Comparison of ENCODE assay signal across 23 mouse cellular contexts in the genomic region with DNA sequence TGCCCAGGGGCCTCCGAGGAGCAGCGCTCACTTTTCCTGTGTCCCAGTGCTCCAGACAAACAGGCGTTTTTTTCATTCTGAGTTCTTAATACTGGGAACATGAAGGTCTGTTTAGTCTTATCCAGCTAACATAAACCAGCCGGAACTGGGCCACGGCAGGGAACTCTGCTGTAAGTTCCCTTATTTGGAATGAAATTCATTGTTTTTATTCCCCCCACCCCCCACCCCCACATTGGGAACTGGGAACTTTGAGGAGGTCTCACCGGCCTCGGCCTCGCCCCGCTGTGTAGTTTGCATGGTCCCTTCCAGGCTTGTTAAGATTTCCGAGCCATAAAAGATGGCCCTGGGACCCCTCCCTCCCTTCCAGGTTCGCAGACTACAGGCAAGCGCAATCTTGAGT. TPM values are rescaled to one million over a fixed set of nuclear protein-coding genes. Genes with fewer than 3 reads are reported as not detected.
DNase-seq lines count a peak whose midpoint lies in the region; ATAC-seq and TF ChIP-seq lines count a peak whose summit lies in the region.
"Had no signal": no experiment of that assay in that cellular context is flagged by ENCODE, and none has a peak within 500 bp of the region (broad histone marks: within the 10 kb centered on the region; RNA-seq: fewer than 3 reads in every experiment).

No protein-coding gene starts in this region.

- WGBS in heart, embryonic 12.5 days = 49% methylated on average over 12 of the region's 12 CpGs
- 68% methylated on average over 12 of the region's 12 CpGs for WGBS in heart, adult 2 months
- 39% methylated on average over 12 of the region's 12 CpGs for WGBS in lung, embryonic 15.5 days
- WGBS in embryonic facial prominence, embryonic 13.5 days = 29% methylated on average over 12 of the region's 12 CpGs
- WGBS in stomach, embryonic 15.5 days = 28% methylated on average over 12 of the region's 12 CpGs
- 77% methylated on average over 12 of the region's 12 CpGs for WGBS in forebrain, embryonic 15.5 days

- no peaks in the 10 kb centered on the region for H3K36me3 ChIP-seq in heart, embryonic 12.5 days
- no peaks in the 10 kb centered on the region for H3K36me3 ChIP-seq in heart, adult 2 months (ENCODE audit: control insufficient read depth, insufficient read depth, low read length)
- no peaks in the 10 kb centered on the region for H3K36me3 ChIP-seq in lung, embryonic 15.5 days
- H3K36me3 ChIP-seq in embryonic facial prominence, embryonic 13.5 days = no peaks in the 10 kb centered on the region
- no peaks in the 10 kb centered on the region for H3K36me3 ChIP-seq in stomach, embryonic 15.5 days
- H3K36me3 ChIP-seq in forebrain, embryonic 15.5 days = no peaks in the 10 kb centered on the region
- H3K36me3 ChIP-seq: embryonic facial prominence, embryonic 15.5 days had no signal

- no peak overlapping the region for H3K4me2 ChIP-seq in heart, embryonic 12.5 days
- H3K4me2 ChIP-seq in lung, embryonic 15.5 days = no peak overlapping the region
- peak overlapping the region; percentile 22; the same call in 1 of the 2 replicates for H3K4me2 ChIP-seq in embryonic facial prominence, embryonic 13.5 days
- peak overlapping the region; percentile 38; the same call in 1 of the 2 replicates for H3K4me2 ChIP-seq in stomach, embryonic 15.5 days
- no peak overlapping the region for H3K4me2 ChIP-seq in forebrain, embryonic 15.5 days (replicated peaks)
- H3K4me2 ChIP-seq: embryonic facial prominence, embryonic 15.5 days; liver, embryonic 11.5 days had no signal

- no peak for TF ChIP-seq EP300 in heart, adult 2 months (IDR thresholded peaks at IDR 0.05; ENCODE audit: insufficient read depth, low read depth, low read length)

- H3K27me3 ChIP-seq in heart, embryonic 12.5 days (replicated peaks) = 0 out of 2 replicates have a peak, but pooled peaks cover 3% of the 10 kb centered on the region
- H3K27me3 ChIP-seq in heart, adult 2 months (ENCODE audit: control insufficient read depth, insufficient read depth, low read length) = no peaks in the 10 kb centered on the region
- no peaks in the 10 kb centered on the region for H3K27me3 ChIP-seq in lung, embryonic 15.5 days
- H3K27me3 ChIP-seq in embryonic facial prominence, embryonic 13.5 days = no peaks in the 10 kb centered on the region
- no peaks in the 10 kb centered on the region for H3K27me3 ChIP-seq in stomach, embryonic 15.5 days (replicated peaks)
- H3K27me3 ChIP-seq in forebrain, embryonic 15.5 days = no peaks in the 10 kb centered on the region
- H3K27me3 ChIP-seq: embryonic facial prominence, embryonic 15.5 days had no signal

- no peak for DNase-seq in heart, adult 2 months
- DNase-seq in lung, postnatal 25 days (ENCODE audit: low spot score) = no peak
- no peak for DNase-seq in frontal cortex, postnatal 25 days (ENCODE audit: low spot score in 2 of 2)
- DNase-seq: adrenal gland, postnatal 14 days; cerebellum, postnatal 14 days; gastrocnemius, postnatal 14 days; lung, postnatal 36 days had no signal

- 0 out of 2 replicates have a peak, but pooled peaks cover 3% of the 10 kb centered on the region for H3K9me3 ChIP-seq in heart, embryonic 12.5 days (replicated peaks)
- no peaks in the 10 kb centered on the region for H3K9me3 ChIP-seq in lung, embryonic 15.5 days
- H3K9me3 ChIP-seq in embryonic facial prominence, embryonic 13.5 days = no peaks in the 10 kb centered on the region
- H3K9me3 ChIP-seq in stomach, embryonic 15.5 days = no peaks in the 10 kb centered on the region
- H3K9me3 ChIP-seq in forebrain, embryonic 15.5 days = no peaks in the 10 kb centered on the region
- H3K9me3 ChIP-seq: embryonic facial prominence, embryonic 15.5 days had no signal

- H3K79me2 ChIP-seq in heart, adult 2 months (replicated peaks; ENCODE audit: control insufficient read depth, insufficient read depth, low read length) = no peaks in the 10 kb centered on the region

- H3K4me1 ChIP-seq in heart, embryonic 12.5 days (replicated peaks) = 0 out of 2 replicates have a peak, but pooled peaks cover 6% of the 10 kb centered on the region
- H3K4me1 ChIP-seq in heart, adult 2 months (ENCODE audit: control insufficient read depth, insufficient read depth, low read length) = no peaks in the 10 kb centered on the region
- peaks cover 4% of the 10 kb centered on the region; the same call in 1 of the 2 replicates for H3K4me1 ChIP-seq in lung, embryonic 15.5 days
- peaks cover 33% of the 10 kb centered on the region for H3K4me1 ChIP-seq in embryonic facial prominence, embryonic 13.5 days
- 0 out of 2 replicates have a peak, but pooled peaks cover 9% of the 10 kb centered on the region for H3K4me1 ChIP-seq in stomach, embryonic 15.5 days
- H3K4me1 ChIP-seq in forebrain, embryonic 15.5 days = no peaks in the 10 kb centered on the region

- intact Hi-C loops in heart, adult 2 months (cut with DNase I) = no loop called here

- no peak overlapping the region for H3K9ac ChIP-seq in heart, embryonic 12.5 days
- no peak overlapping the region for H3K9ac ChIP-seq in heart, adult 2 months (ENCODE audit: low read depth, low read length)
- H3K9ac ChIP-seq in lung, embryonic 15.5 days = no peak overlapping the region
- H3K9ac ChIP-seq in embryonic facial prominence, embryonic 13.5 days = 0 out of 2 replicates have a peak overlapping the region, but pooled peaks have one; percentile 52
- H3K9ac ChIP-seq in stomach, embryonic 15.5 days = no peak overlapping the region
- no peak overlapping the region for H3K9ac ChIP-seq in forebrain, embryonic 15.5 days (replicated peaks)
- H3K9ac ChIP-seq: embryonic facial prominence, embryonic 15.5 days had no signal

- H3K27ac ChIP-seq in heart, embryonic 12.5 days (ENCODE audit: poor library complexity, severe bottlenecking) = 0 out of 2 replicates have a peak overlapping the region, but pooled peaks have one; percentile 4
- no peak overlapping the region for H3K27ac ChIP-seq in heart, adult 2 months
- peak overlapping the region; percentile 77 for H3K27ac ChIP-seq in lung, embryonic 15.5 days
- peak overlapping the region; percentile 78 for H3K27ac ChIP-seq in embryonic facial prominence, embryonic 13.5 days
- H3K27ac ChIP-seq in stomach, embryonic 15.5 days = peak overlapping the region; percentile 90
- no peak overlapping the region for H3K27ac ChIP-seq in forebrain, embryonic 15.5 days (replicated peaks)
- H3K27ac ChIP-seq: embryonic facial prominence, embryonic 15.5 days had no signal

- ATAC-seq in heart, embryonic 12.5 days (ENCODE audit: insufficient number of reproducible peaks, low FRiP score) = no peak
- peak; percentile 69; the same call in 1 of the 2 replicates for ATAC-seq in lung, embryonic 15.5 days (ENCODE audit: borderline replicate concordance, extremely low read depth, low FRiP score, low TSS enrichment)
- ATAC-seq in embryonic facial prominence, embryonic 13.5 days (ENCODE audit: insufficient number of reproducible peaks, insufficient read depth, low FRiP score, low TSS enrichment, low read depth) = no peak
- ATAC-seq in stomach, embryonic 15.5 days (ENCODE audit: insufficient read depth, low FRiP score, low read depth) = peak; percentile 57; the same call in 1 of the 2 replicates
- ATAC-seq in forebrain, embryonic 15.5 days (replicated peaks) = no peak
- ATAC-seq: hindbrain, embryonic 16.5 days; midbrain, embryonic 16.5 days had no signal

- H3K4me3 ChIP-seq in heart, embryonic 12.5 days = no peak overlapping the region
- no peak overlapping the region for H3K4me3 ChIP-seq in heart, adult 2 months
- H3K4me3 ChIP-seq in lung, embryonic 15.5 days = no peak overlapping the region
- no peak overlapping the region for H3K4me3 ChIP-seq in embryonic facial prominence, embryonic 13.5 days
- H3K4me3 ChIP-seq in stomach, embryonic 15.5 days (replicated peaks) = no peak overlapping the region
- H3K4me3 ChIP-seq in forebrain, embryonic 15.5 days = no peak overlapping the region
- H3K4me3 ChIP-seq: embryonic facial prominence, embryonic 15.5 days had no signal

- no peak for TF ChIP-seq CTCF in heart, adult 2 months (IDR thresholded peaks at IDR 0.05)

- no peak for TF ChIP-seq POLR2A in heart, adult 2 months (IDR thresholded peaks at IDR 0.05; ENCODE audit: insufficient read depth, low read depth, low read length)

RNA-seq across cellular contexts. Expression of a gene that starts 23.4 kb away (rescaled TPM):
- polyA plus RNA-seq in heart, embryonic 12.5 days (2016; fragmentation: Nextera tagmentation; extraction: Ambion mirVana) = 2.3 and 2.8 TPM in 2 replicates
- total RNA-seq in heart, adult 2 months (2021) = 1 to 10 TPM; 1.5 to 1.7 TPM
- polyA plus RNA-seq in heart, adult 2 months (2012; rRNA removed) = 1.1 and 2.5 TPM in 2 replicates
- polyA plus RNA-seq in lung, embryonic 15.5 days (2015; fragmentation: Nextera tagmentation; extraction: Ambion mirVana) = 6.1 and 6.3 TPM in 2 replicates
- polyA plus RNA-seq in embryonic facial prominence, embryonic 13.5 days (2015; fragmentation: Nextera tagmentation; extraction: Ambion mirVana) = 6.2 and 7.3 TPM in 2 replicates
- polyA plus RNA-seq in stomach, embryonic 15.5 days (2015; fragmentation: Nextera tagmentation; extraction: Ambion mirVana) = 7.5 and 8.5 TPM in 2 replicates
- polyA plus RNA-seq in forebrain, embryonic 15.5 days (2015; fragmentation: Nextera tagmentation; extraction: Ambion mirVana) = 7.2 and 7.9 TPM in 2 replicates
- total RNA-seq: MEL had no signal

RNA-seq across cellular contexts. Expression of a gene that starts 44.4 kb away (rescaled TPM):
- not detected in 2 replicates for polyA plus RNA-seq in heart, embryonic 12.5 days (2016; fragmentation: Nextera tagmentation; extraction: Ambion mirVana)
- not detected for total RNA-seq in heart, adult 2 months (2021)
- not detected in 2 replicates for polyA plus RNA-seq in heart, adult 2 months (2012; rRNA removed)
- polyA plus RNA-seq in lung, embryonic 15.5 days (2015; fragmentation: Nextera tagmentation; extraction: Ambion mirVana) = not detected in 2 replicates
- not detected in 2 replicates for polyA plus RNA-seq in embryonic facial prominence, embryonic 13.5 days (2015; fragmentation: Nextera tagmentation; extraction: Ambion mirVana)
- polyA plus RNA-seq in stomach, embryonic 15.5 days (2015; fragmentation: Nextera tagmentation; extraction: Ambion mirVana) = not detected in 2 replicates
- polyA plus RNA-seq in forebrain, embryonic 15.5 days (2015; fragmentation: Nextera tagmentation; extraction: Ambion mirVana) = not detected in 2 replicates
- total RNA-seq: adrenal gland, postnatal 14 days; gastrocnemius, postnatal 14 days; left cerebral cortex, adult 18-20 months; MEL had no signal
- polyA plus RNA-seq: embryonic facial prominence, embryonic 15.5 days; heart, embryonic 16.5 days; hindbrain, embryonic 16.5 days; large intestine, adult 2 months; liver, embryonic 11.5 days; midbrain, embryonic 16.5 days; neural tube, embryonic 11.5 days; urinary bladder, adult 2 months had no signal

RNA-seq across cellular contexts. Expression of a gene that starts 57.9 kb away (rescaled TPM):
- polyA plus RNA-seq in heart, embryonic 12.5 days (2016; fragmentation: Nextera tagmentation; extraction: Ambion mirVana) = not detected in 2 replicates
- total RNA-seq in heart, adult 2 months (2021) = not detected
- not detected in 2 replicates for polyA plus RNA-seq in heart, adult 2 months (2012; rRNA removed)
- polyA plus RNA-seq in lung, embryonic 15.5 days (2015; fragmentation: Nextera tagmentation; extraction: Ambion mirVana) = not detected in 2 replicates
- polyA plus RNA-seq in embryonic facial prominence, embryonic 13.5 days (2015; fragmentation: Nextera tagmentation; extraction: Ambion mirVana) = not detected in 2 replicates
- not detected in 2 replicates for polyA plus RNA-seq in stomach, embryonic 15.5 days (2015; fragmentation: Nextera tagmentation; extraction: Ambion mirVana)
- not detected in 2 replicates for polyA plus RNA-seq in forebrain, embryonic 15.5 days (2015; fragmentation: Nextera tagmentation; extraction: Ambion mirVana)
- total RNA-seq: adrenal gland, postnatal 14 days; gastrocnemius, postnatal 14 days; left cerebral cortex, adult 18-20 months; MEL had no signal
- polyA plus RNA-seq: embryonic facial prominence, embryonic 15.5 days; heart, embryonic 16.5 days; hindbrain, embryonic 16.5 days; large intestine, adult 2 months; liver, embryonic 11.5 days; midbrain, embryonic 16.5 days; neural tube, embryonic 11.5 days; small intestine, adult 2 months; urinary bladder, adult 2 months had no signal

Comparison
In these comparisons a context has a peak if more than half of its experiments do, and no peak if none do; other contexts are left out.
1. H3K27ac ChIP-seq: peak in heart, embryonic 12.5 days (single experiment), lung, embryonic 15.5 days (single experiment), embryonic facial prominence, embryonic 13.5 days (single experiment) and stomach, embryonic 15.5 days (single experiment); none in heart, adult 2 months (single experiment) and forebrain, embryonic 15.5 days (single experiment).
2. ATAC-seq: peak in lung, embryonic 15.5 days (single experiment) and stomach, embryonic 15.5 days (single experiment); none in heart, embryonic 12.5 days (single experiment), embryonic facial prominence, embryonic 13.5 days (single experiment) and forebrain, embryonic 15.5 days (single experiment).
3. H3K4me2 ChIP-seq: peak in embryonic facial prominence, embryonic 13.5 days (single experiment) and stomach, embryonic 15.5 days (single experiment); none in heart, embryonic 12.5 days (single experiment), lung, embryonic 15.5 days (single experiment) and forebrain, embryonic 15.5 days (single experiment).